Mouse (Mus musculus) left cerebral cortex, adult 2 months (tissue): ENCODE measurements around the gene Fads3. TPM values are rescaled to one million over a fixed set of nuclear protein-coding genes. Genes with fewer than 3 reads are reported as not detected.

Experiments used
- DNase-seq, 2 experiments: peaks; one replicate each; pipeline ENCODE4 v3.0.0; 2021 to 2022; ENCODE audit warnings: low spot score in 2 of 2, mixed read lengths in 1 of 2; ENCODE audit errors: extremely low spot score in 1 of 2
- H3K27ac ChIP-seq: fragments of 200-600 bp; 2 replicates; pipeline ENCODE4 v1.8.1; 2022
- H3K4me3 ChIP-seq: fragments of 200-600 bp; 2 replicates; pipeline ENCODE4 v1.8.1; 2022
- CTCF ChIP-seq: fragments of 200-600 bp; IDR thresholded peaks from 2 replicates; pipeline ENCODE4 v1.8.1; 2022; ENCODE audit warnings: antibody characterized with exemption, mild to moderate bottlenecking, moderate library complexity
- intact Hi-C: fragments of 180-260 bp; cut with DNase I; formaldehyde crosslinking; loops from one replicate; pipeline ENCODE4 v1.15.1; 2025
- total RNA-seq, 2 experiments: library from RNA; stranded (reverse); gene quantifications; 2 replicates each; pipeline ENCODE4 v1.2.3; 2021

Gene Fads3
- total RNA-seq, 2 experiments from 2014 or later, result 26.6 to 28.1 TPM

DNA sequence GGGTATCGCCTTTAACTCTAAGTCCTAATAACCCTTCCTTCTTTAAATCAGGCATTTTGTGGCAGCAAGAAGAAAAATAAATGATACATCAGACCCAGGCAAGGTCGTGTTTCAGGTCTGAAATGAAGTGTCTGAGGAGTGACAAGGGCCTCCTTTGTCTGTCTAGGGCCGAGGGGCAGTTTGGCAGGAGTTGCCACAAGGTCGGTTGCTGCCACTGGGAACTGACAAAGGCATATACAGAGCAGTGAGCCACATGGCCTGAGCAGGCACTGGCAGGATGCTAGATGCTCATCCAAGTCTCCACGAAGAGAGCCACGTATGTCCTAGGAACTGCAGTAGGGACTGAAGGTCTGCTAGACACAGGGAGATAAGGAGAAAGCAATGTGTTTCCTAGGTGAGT lies 37.0 kb downstream of the Fads3 start:
- intact Hi-C loops, result no loop called here

DNA sequence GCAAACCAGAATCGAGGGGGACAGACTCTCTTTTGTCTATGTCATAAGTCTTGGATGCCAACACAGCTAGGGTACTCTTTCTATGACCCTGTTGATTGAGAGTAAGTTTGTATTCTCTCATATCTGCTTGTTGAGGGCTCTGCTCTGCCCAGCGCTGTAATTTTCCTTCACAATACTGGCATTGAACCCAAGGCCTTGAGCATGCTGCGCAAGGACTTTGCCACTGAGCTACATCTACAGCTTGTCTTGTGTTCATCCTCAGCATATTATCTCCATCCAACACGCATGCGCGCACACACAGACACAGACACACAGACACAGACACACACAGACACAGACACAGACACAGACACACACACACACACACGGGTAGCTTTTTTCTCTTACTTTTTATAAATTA lies 39.0 kb downstream of the Fads3 start:
- no peak overlapping the region for H3K4me3 ChIP-seq
- no peak overlapping the region for H3K27ac ChIP-seq
- no peak for TF ChIP-seq CTCF
- intact Hi-C loops, result no loop called here
- DNase-seq, result no peak

More for the DNA sequence above, 37.0 kb downstream of the Fads3 start:
- DNase-seq, result no peak
- Histone ChIP-seq H3K4me3 (no peak overlapping the region), H3K27ac (no peak overlapping the region)
- TF ChIP-seq CTCF, result no peak

DNA sequence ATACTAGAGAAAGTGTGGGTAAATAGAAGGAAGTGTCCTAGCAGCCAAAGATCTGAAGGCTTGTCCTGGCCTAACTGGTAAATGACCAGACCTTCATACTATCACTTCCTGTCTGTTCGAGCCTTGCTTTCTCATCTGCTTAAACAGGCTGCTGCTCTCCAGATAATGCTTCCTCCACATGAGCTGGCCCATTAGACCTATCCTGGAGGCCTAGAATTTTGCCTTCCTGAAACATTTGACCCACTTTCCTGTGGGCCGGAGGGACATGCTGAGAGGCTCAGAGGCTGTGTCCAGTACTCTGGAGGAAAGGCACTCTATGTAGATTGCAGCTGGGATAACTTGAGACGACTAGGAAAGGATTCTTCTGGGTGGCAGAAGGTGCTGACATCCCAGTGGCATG lies 40.7 kb downstream of the Fads3 start:
- no peak for TF ChIP-seq CTCF
- H3K4me3 ChIP-seq, result no peak overlapping the region

DNA sequence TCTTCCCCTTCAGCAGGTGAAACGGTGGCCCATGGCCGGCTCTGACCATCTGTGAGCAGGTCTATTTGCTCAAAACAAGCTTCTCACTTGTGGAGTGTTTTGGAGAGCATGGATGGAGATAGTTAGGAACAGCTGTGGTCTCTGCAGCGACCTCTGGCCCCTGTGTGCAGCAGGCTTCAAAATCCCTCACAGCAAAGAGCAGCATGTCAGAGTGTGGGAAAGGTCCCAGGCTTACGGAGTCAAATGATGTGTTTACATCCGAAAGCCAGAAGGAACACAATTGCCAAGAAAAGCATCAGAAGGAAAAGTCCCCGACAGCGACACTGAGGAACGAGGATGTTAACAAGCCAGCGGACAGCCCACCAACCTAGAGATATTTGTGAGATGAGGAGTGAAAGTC lies 44.1 kb downstream of the Fads3 start:
- no peak overlapping the region for H3K4me3 ChIP-seq
- intact Hi-C loops, result no loop called here
- TF ChIP-seq CTCF, result no peak
- no peak overlapping the region for H3K27ac ChIP-seq
- DNase-seq, result no peak

More for the DNA sequence above, 40.7 kb downstream of the Fads3 start:
- intact Hi-C loops, result no loop called here
- no peak for DNase-seq
- no peak overlapping the region for H3K27ac ChIP-seq

DNA sequence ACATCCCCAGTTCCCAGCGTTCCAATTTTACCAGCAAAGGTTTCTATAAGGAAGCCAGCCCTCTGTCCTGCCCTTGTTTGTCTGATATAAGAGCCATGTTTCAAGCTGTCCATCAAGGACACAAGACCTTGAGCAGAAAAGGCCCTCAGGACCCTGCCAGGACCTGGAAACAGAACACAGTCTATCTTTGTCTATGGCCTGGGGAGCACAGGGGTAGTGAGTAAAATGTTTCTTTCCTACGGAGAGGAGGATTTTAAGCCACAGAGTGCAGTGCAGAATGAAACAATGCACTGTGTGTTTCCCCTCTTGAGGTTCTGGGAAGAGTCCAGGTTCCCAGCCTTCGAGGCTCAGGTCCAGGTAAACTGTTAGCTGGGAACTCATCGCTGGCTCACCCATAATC lies 45.6 kb downstream of the Fads3 start:
- TF ChIP-seq CTCF, result no peak
- H3K4me3 ChIP-seq, result no peak overlapping the region
- DNase-seq, result no peak

DNA sequence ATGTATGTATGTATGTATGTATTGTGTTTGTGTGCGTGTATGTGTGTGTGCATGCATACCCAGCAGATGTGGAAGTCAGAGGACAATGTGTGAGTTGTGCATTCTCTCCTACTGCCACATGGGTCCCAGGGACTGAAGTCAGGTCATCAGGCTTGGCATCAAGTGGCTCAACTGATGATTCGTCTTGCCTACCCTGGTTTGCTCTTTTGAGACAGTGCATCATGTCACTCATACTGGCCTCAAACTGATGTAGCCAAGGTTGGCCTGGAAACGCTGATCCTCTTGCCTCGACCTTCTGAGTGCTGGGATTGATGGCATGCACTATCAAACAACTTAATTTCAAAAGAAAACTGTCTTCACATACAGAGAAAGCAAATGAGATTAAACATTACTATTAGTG lies 52.5 kb downstream of the Fads3 start:
- TF ChIP-seq CTCF, result no peak
- no peak for DNase-seq
- H3K4me3 ChIP-seq, result no peak overlapping the region
- H3K27ac ChIP-seq, result no peak overlapping the region
- intact Hi-C loops, result no loop called here

More for the DNA sequence above, 45.6 kb downstream of the Fads3 start:
- intact Hi-C loops, result no loop called here
- H3K27ac ChIP-seq, result no peak overlapping the region

DNA sequence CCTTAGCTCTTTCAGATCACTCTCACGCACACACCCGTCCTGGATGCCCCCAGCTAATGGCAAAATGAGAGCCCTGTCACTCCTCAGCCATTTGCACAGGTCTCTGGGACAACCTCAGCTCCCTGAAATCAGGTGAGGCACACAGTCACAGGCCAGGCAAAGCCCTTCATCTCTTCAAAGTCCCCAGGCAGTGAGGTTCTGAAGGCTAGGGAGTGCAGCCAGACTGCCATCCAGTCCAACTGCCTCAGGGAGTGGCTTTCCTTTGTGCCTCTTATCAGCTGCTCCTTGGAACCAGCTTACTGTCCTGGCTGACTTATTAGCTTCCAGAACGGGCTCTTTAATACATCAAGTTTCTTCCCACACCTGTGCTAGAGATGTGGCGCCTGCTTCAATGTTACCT lies 53.3 kb downstream of the Fads3 start:
- no peak for TF ChIP-seq CTCF
- H3K4me3 ChIP-seq, result no peak overlapping the region
- DNase-seq, result no peak
- intact Hi-C loops, result no loop called here
- H3K27ac ChIP-seq, result no peak overlapping the region

DNA sequence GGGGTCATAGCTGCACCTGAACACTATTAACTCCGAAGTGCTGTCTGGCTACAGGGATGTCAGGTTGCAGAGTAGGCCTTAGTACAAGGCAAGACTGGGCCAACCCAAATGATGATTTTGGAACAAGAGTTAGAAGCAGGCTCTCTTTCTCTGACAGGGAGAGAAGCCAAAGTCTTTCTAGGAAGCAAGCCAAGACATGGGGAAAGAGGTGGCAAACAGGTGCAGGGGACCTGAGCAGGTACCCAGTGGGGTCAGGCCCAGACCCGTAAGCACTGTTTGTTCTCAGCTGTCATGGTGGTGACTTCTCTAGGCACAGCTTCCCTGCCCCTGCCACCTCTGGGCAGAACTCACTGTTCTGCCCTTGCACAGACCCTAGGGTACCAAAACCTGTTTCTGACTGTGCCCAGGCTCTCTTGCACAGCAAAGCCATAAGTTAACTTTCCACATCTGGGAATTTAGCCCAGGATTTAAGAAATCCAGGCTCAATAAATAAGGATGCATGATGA lies 55.1 kb downstream of the Fads3 start:
- no peak for TF ChIP-seq CTCF
- intact Hi-C loops, result no loop called here
- Histone ChIP-seq H3K27ac (no peak overlapping the region), H3K4me3 (no peak overlapping the region)
- no peak for DNase-seq

DNA sequence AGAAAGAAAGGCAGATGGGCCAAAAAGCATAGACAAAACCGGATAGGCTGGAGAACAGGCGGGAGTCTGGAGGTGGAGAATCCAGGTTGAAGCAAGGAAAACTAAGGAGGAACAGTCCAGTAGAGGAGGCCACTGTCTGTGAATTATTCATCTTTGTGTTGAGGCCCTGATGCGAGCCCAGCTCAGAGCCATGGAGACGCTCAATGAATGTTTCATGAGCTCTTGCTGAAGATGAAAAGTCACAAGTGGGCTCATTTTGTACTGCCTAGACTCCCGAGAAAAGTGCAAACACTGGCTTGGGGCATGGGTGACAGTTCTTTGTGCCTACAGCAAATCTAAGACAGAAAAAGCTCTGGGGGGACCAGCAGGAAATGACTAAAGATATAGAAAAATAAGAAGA lies 56.5 kb downstream of the Fads3 start:
- TF ChIP-seq CTCF, result no peak
- no peak overlapping the region for H3K4me3 ChIP-seq
- intact Hi-C loops, result no loop called here
- H3K27ac ChIP-seq, result peak overlapping the region; percentile 5; the same call in 1 of the 2 replicates
- DNase-seq, result no peak

DNA sequence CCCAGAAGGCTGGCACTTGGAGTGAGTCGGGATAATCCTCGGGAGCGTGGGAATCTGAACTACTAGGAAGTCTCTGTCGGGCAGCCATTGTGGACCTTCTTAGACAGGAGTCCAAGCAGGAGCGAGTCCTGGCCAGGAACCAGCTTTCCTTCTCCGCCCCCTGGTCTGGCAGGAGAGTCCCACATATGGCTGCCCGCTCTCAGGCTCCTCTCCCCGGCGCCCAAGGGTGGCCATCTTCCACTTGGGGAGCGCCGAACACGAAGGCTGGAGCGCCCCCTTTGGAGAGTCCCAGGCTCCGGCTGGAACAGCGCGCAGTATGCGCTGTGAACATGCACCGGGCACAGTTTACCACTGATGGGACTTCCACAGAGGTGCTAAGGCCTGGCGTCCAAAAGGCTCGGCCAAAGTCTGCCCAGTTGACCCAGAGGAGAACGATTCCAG lies 59.3 kb downstream of the Fads3 start:
- TF ChIP-seq CTCF, result peak; percentile 63
- Histone ChIP-seq H3K27ac (peak overlapping the region; percentile 76), H3K4me3 (peak overlapping the region; percentile 68)
- peak; percentile 71 to 74 for DNase-seq
- intact Hi-C loops, result loop anchor here (1.0 to 2.0 kb wide), 3 partner anchors 30 to 88 kb away; partner anchors contain the start of gene Fads1

DNA sequence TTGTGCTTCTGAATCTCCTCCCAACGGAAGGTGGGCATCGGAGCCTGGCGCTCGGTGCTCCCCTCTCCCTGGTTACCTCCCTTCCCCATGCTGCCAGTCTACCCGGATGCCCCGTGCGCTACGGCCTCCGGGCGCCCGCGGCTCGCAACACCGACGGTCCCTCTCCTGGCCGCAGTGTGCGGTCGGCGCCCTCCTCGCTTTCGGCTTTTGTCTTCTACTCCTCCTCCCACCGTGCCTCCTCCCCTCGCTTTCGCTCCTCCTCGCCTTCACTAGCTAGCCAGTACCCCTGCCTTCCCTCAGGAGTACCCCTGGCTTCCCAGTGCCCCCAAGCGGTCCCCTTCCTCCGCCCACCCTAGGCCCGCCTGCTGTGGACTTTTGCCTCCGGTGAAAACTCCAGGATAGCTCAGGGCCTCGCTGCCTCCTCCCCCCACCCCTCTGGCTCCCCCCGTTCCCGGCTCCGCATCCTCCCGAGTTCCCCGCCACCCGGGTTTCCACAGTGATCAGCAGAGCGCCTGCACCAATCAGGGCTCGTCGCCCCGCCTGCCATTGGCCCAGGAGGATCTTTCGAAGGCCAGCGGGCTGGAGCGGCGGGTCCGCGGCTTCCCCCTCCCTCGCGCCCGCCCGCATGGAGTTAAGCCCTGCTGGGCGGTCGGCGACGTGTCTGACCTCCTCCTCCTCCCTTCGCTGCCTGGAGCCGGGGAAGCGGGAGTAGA lies 60.1 kb downstream of the Fads3 start, which contains the start of gene Fads2:
Gene Fads2, minus strand, starts transcription at position 406 of the 713 bp plus-strand sequence.
- peak within 1 kb of the TSS; percentile 68 for H3K4me3 ChIP-seq
- DNase-seq, result peak; percentile 85 to 91
- H3K27ac ChIP-seq, result peak within 1 kb of the TSS; percentile 76
- TF ChIP-seq CTCF, result no peak; the same call in 1 of the 2 replicates
- intact Hi-C loops, result loop anchor here (1.0 to 2.0 kb wide), 2 partner anchors 31 to 81 kb away; partner anchors contain the start of gene Fads1

DNA sequence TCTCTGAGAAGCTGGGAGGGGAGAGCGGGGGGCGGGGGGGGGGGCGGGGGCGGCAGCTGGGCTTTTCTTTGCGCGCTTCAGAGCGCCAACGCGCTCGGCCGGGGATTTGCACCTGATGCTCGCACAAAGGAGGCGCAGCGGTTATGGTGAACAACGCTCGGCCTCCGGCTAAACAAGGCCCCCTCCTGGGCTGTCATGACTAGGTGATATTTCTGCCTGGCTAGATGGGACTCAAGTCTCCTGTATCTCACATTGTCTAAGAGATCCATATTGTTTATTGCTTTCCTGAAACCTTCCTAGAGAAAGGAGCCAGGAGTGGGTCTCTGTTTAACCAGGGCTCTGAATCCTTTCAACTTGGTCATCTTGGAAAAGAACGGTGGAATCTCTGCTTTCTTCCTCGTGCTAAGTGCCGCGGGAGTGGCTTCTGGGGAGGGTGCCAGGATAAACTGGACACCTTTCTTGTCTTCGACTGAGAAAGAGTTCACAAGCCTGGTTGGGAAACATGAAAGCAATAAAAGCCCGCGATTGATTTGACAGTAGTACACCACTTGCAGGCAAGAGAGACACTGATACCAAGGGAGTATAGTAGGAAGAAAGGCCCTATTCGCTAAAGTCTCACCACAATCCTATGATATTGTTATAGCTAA lies 60.8 kb downstream of the Fads3 start:
- TF ChIP-seq CTCF, result no peak
- DNase-seq, result no peak
- Histone ChIP-seq H3K4me3 (peak overlapping the region; percentile 68), H3K27ac (peak overlapping the region; percentile 75)
- intact Hi-C loops, result no loop called here
